ENCODE assay signal across 14 mouse cellular contexts in the genomic region with DNA sequence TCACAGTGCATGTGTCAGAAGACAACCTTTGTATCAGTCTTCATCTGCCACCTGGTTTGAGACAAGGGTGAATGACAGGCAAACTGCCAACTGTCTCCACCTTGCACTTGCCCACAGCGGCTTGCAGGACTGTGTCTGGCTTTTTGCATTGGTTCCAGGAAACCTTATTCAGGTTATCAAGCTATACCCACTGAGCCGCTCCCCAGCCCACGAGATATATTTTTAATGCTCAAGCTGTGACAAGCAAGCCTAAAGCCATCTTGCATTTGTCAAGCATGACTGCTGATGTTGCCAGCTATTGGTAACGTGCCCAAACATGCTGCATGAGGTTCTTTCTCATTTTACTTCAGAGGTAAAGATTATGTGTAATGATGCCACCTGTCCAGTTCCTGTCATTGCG.
DNase-seq lines count a peak whose midpoint lies in the region; ATAC-seq lines count a peak whose summit lies in the region.
"Had no signal": no experiment of that assay in that cellular context is flagged by ENCODE, and none has a peak within 500 bp of the region (broad histone marks: within the 10 kb centered on the region; RNA-seq: fewer than 3 reads in every experiment).

No protein-coding gene starts in this region.

- ATAC-seq in heart, embryonic 13.5 days (ENCODE audit: extremely low read depth, insufficient number of reproducible peaks, low FRiP score, low TSS enrichment), result no peak
- ATAC-seq: midbrain, embryonic 15.5 days had no signal

- H3K4me3 ChIP-seq in heart, embryonic 13.5 days, result no peak overlapping the region
- H3K4me3 ChIP-seq: erythroblast, embryonic 14.5 days; heart, embryonic 15.5 days; layer of hippocampus, adult 2 months; midbrain, embryonic 15.5 days had no signal

- H3K9ac ChIP-seq in heart, embryonic 13.5 days, result no peak overlapping the region
- H3K9ac ChIP-seq: heart, embryonic 15.5 days; midbrain, embryonic 15.5 days had no signal

- H3K4me1 ChIP-seq in heart, embryonic 13.5 days, result peaks cover 8% of the 10 kb centered on the region

- 55% methylated on average over 5 of the region's 5 CpGs for WGBS in heart, embryonic 13.5 days

- H3K36me3 ChIP-seq in heart, embryonic 13.5 days, result no peaks in the 10 kb centered on the region
- H3K36me3 ChIP-seq: heart, embryonic 15.5 days; midbrain, embryonic 15.5 days had no signal

- H3K9me3 ChIP-seq in heart, embryonic 13.5 days, result no peaks in the 10 kb centered on the region
- H3K9me3 ChIP-seq: heart, embryonic 15.5 days; midbrain, embryonic 15.5 days had no signal

- H3K4me2 ChIP-seq in heart, embryonic 13.5 days, result no peak overlapping the region
- H3K4me2 ChIP-seq: heart, embryonic 15.5 days; midbrain, embryonic 15.5 days had no signal

- 0 out of 2 replicates have a peak overlapping the region, but pooled peaks have one; percentile 15 for H3K27ac ChIP-seq in heart, embryonic 13.5 days (replicated peaks)
- H3K27ac ChIP-seq: heart, embryonic 15.5 days; layer of hippocampus, adult 2 months; midbrain, embryonic 15.5 days had no signal

- no peak for DNase-seq in heart, adult 8-10 months (ENCODE audit: low spot score)
- peak; percentile 26 to 33 for DNase-seq in right cerebral cortex, postnatal 10 days (ENCODE audit: low spot score in 2 of 2)
- no peak for DNase-seq in right cerebral cortex, adult 18-20 months
- DNase-seq in cerebellum, postnatal 36 days, result peak; percentile 35 to 57
- peak; percentile 46 for DNase-seq in thymus, postnatal 25 days
- no peak for DNase-seq in lung, postnatal 4 days
- no peak for DNase-seq in kidney, adult 18-20 months
- DNase-seq: gastrocnemius, postnatal 10 days; lung, adult 2 months had no signal

- no peaks in the 10 kb centered on the region for H3K27me3 ChIP-seq in heart, embryonic 13.5 days (replicated peaks)
- H3K27me3 ChIP-seq: heart, embryonic 15.5 days; midbrain, embryonic 15.5 days had no signal

Comparison
In these comparisons a context has a peak if more than half of its experiments do, and no peak if none do; other contexts are left out.
1. DNase-seq: peak in right cerebral cortex, postnatal 10 days (2 of 2), cerebellum, postnatal 36 days (2 of 2) and thymus, postnatal 25 days (single experiment); none in heart, adult 8-10 months (single experiment), right cerebral cortex, adult 18-20 months (single experiment), lung, postnatal 4 days (0 of 2) and kidney, adult 18-20 months (single experiment).